Mouse (Mus musculus): ENCODE results near the gene Ubtd2. TPM values are rescaled to one million over a fixed set of nuclear protein-coding genes. Genes with fewer than 3 reads are reported as not detected.

Ubtd2 gene
- polyA plus RNA-seq, 1 experiment from 2014 or later, result 43.0 TPM

- 87% methylated on average over 5 of the region's 5 CpGs for WGBS
- Histone ChIP-seq H3K9ac (ENCODE audit: low read depth, low read length) (no peak overlapping the region), H3K4me3 (ENCODE audit: low read depth, low read length) (no peak overlapping the region), H3K9me3 (replicated peaks; ENCODE audit: control insufficient read depth, low read length, poor library complexity, severe bottlenecking) (no peaks in the 10 kb centered on the region), H3K36me3 (ENCODE audit: control insufficient read depth, insufficient read depth, low read length) (no peaks in the 10 kb centered on the region), H3K4me2 (ENCODE audit: low read length) (no peak overlapping the region), H3K27ac (ENCODE audit: low read length) (no peak overlapping the region), H3K4me1 (ENCODE audit: control insufficient read depth, insufficient read depth, low read length) (peaks cover 2% of the 10 kb centered on the region; the same call in 1 of the 2 replicates), H3K27me3 (ENCODE audit: control insufficient read depth, insufficient read depth, low read depth, low read length) (no peaks in the 10 kb centered on the region)
- ATAC-seq, result no peak
Measured at GRCm38 (mm10) chr11:32544497-32544896, 89.3 kb downstream of the Ubtd2 start.

GRCm38 (mm10) chr11:32545605-32546004, 90.4 kb downstream of the Ubtd2 start:
- ATAC-seq, result peak; percentile 59; the same call in 1 of the 2 replicates
- H3K4me1 ChIP-seq (ENCODE audit: control insufficient read depth, insufficient read depth, low read length), result peaks cover 2% of the 10 kb centered on the region; the same call in 1 of the 2 replicates
- WGBS, result 53% methylated on average over 12 of the region's 12 CpGs
- no peak overlapping the region for H3K4me3 ChIP-seq (ENCODE audit: low read depth, low read length)
- no peaks in the 10 kb centered on the region for H3K27me3 ChIP-seq (ENCODE audit: control insufficient read depth, insufficient read depth, low read depth, low read length)
- H3K9me3 ChIP-seq (replicated peaks; ENCODE audit: control insufficient read depth, low read length, poor library complexity, severe bottlenecking), result no peaks in the 10 kb centered on the region
- H3K4me2 ChIP-seq (ENCODE audit: low read length), result no peak overlapping the region
- no peak overlapping the region for H3K27ac ChIP-seq (ENCODE audit: low read length)
- no peaks in the 10 kb centered on the region for H3K36me3 ChIP-seq (ENCODE audit: control insufficient read depth, insufficient read depth, low read length)
- H3K9ac ChIP-seq (ENCODE audit: low read depth, low read length), result no peak overlapping the region

- H3K9me3 ChIP-seq (replicated peaks; ENCODE audit: control insufficient read depth, low read length, poor library complexity, severe bottlenecking), result no peaks in the 10 kb centered on the region
- peaks cover 2% of the 10 kb centered on the region; the same call in 1 of the 2 replicates for H3K4me1 ChIP-seq (ENCODE audit: control insufficient read depth, insufficient read depth, low read length)
- 71% methylated on average over 5 of the region's 5 CpGs for WGBS
- peak overlapping the region; percentile 10; the same call in 1 of the 2 replicates for H3K27ac ChIP-seq (ENCODE audit: low read length)
- H3K27me3 ChIP-seq (ENCODE audit: control insufficient read depth, insufficient read depth, low read depth, low read length), result no peaks in the 10 kb centered on the region
- no peak overlapping the region for H3K4me3 ChIP-seq (ENCODE audit: low read depth, low read length)
- H3K4me2 ChIP-seq (ENCODE audit: low read length), result no peak overlapping the region
- no peaks in the 10 kb centered on the region for H3K36me3 ChIP-seq (ENCODE audit: control insufficient read depth, insufficient read depth, low read length)
- H3K9ac ChIP-seq (ENCODE audit: low read depth, low read length), result no peak overlapping the region
- no peak for ATAC-seq
Measured at GRCm38 (mm10) chr11:32546483-32546882, 91.3 kb downstream of the Ubtd2 start.

GRCm38 (mm10) chr11:32547391-32547947, 92.3 kb downstream of the Ubtd2 start:
- 82% methylated on average over 10 of the region's 10 CpGs for WGBS
- H3K9me3 ChIP-seq (replicated peaks; ENCODE audit: control insufficient read depth, low read length, poor library complexity, severe bottlenecking), result no peaks in the 10 kb centered on the region
- H3K4me1 ChIP-seq (ENCODE audit: control insufficient read depth, insufficient read depth, low read length), result peaks cover 2% of the 10 kb centered on the region; the same call in 1 of the 2 replicates
- H3K9ac ChIP-seq (ENCODE audit: low read depth, low read length), result no peak overlapping the region
- H3K27ac ChIP-seq (ENCODE audit: low read length), result no peak overlapping the region
- no peaks in the 10 kb centered on the region for H3K36me3 ChIP-seq (ENCODE audit: control insufficient read depth, insufficient read depth, low read length)
- H3K27me3 ChIP-seq (ENCODE audit: control insufficient read depth, insufficient read depth, low read depth, low read length), result no peaks in the 10 kb centered on the region
- H3K4me2 ChIP-seq (ENCODE audit: low read length), result no peak overlapping the region
- H3K4me3 ChIP-seq (ENCODE audit: low read depth, low read length), result no peak overlapping the region
- ATAC-seq, result no peak

GRCm38 (mm10) chr11:32548240-32548639, 93.1 kb downstream of the Ubtd2 start:
- Histone ChIP-seq H3K4me1 (ENCODE audit: control insufficient read depth, insufficient read depth, low read length) (peaks cover 2% of the 10 kb centered on the region; the same call in 1 of the 2 replicates), H3K9ac (ENCODE audit: low read depth, low read length) (no peak overlapping the region), H3K9me3 (replicated peaks; ENCODE audit: control insufficient read depth, low read length, poor library complexity, severe bottlenecking) (no peaks in the 10 kb centered on the region), H3K36me3 (ENCODE audit: control insufficient read depth, insufficient read depth, low read length) (no peaks in the 10 kb centered on the region), H3K4me3 (ENCODE audit: low read depth, low read length) (no peak overlapping the region), H3K27ac (ENCODE audit: low read length) (no peak overlapping the region), H3K4me2 (ENCODE audit: low read length) (no peak overlapping the region), H3K27me3 (ENCODE audit: control insufficient read depth, insufficient read depth, low read depth, low read length) (no peaks in the 10 kb centered on the region)
- 89% methylated on average over 4 of the region's 4 CpGs for WGBS
- ATAC-seq, result no peak

- ATAC-seq, result no peak
- H3K27me3 ChIP-seq (ENCODE audit: control insufficient read depth, insufficient read depth, low read depth, low read length), result no peaks in the 10 kb centered on the region
- no peak overlapping the region for H3K4me2 ChIP-seq (ENCODE audit: low read length)
- no peaks in the 10 kb centered on the region for H3K36me3 ChIP-seq (ENCODE audit: control insufficient read depth, insufficient read depth, low read length)
- H3K4me3 ChIP-seq (ENCODE audit: low read depth, low read length), result no peak overlapping the region
- WGBS, result 50% methylated on average over 6 of the region's 6 CpGs
- no peak overlapping the region for H3K9ac ChIP-seq (ENCODE audit: low read depth, low read length)
- no peak overlapping the region for H3K27ac ChIP-seq (ENCODE audit: low read length)
- no peaks in the 10 kb centered on the region for H3K9me3 ChIP-seq (replicated peaks; ENCODE audit: control insufficient read depth, low read length, poor library complexity, severe bottlenecking)
- peaks cover 2% of the 10 kb centered on the region; the same call in 1 of the 2 replicates for H3K4me1 ChIP-seq (ENCODE audit: control insufficient read depth, insufficient read depth, low read length)
Measured at GRCm38 (mm10) chr11:32549236-32549635, 94.1 kb downstream of the Ubtd2 start.

- Histone ChIP-seq H3K9me3 (replicated peaks; ENCODE audit: control insufficient read depth, low read length, poor library complexity, severe bottlenecking) (no peaks in the 10 kb centered on the region), H3K27ac (ENCODE audit: low read length) (no peak overlapping the region), H3K9ac (ENCODE audit: low read depth, low read length) (no peak overlapping the region), H3K36me3 (ENCODE audit: control insufficient read depth, insufficient read depth, low read length) (no peaks in the 10 kb centered on the region), H3K4me3 (ENCODE audit: low read depth, low read length) (no peak overlapping the region), H3K4me1 (ENCODE audit: control insufficient read depth, insufficient read depth, low read length) (peaks cover 2% of the 10 kb centered on the region; the same call in 1 of the 2 replicates), H3K4me2 (ENCODE audit: low read length) (no peak overlapping the region), H3K27me3 (ENCODE audit: control insufficient read depth, insufficient read depth, low read depth, low read length) (no peaks in the 10 kb centered on the region)
- ATAC-seq, result no peak
- 53% methylated on average over 4 of the region's 4 CpGs for WGBS
Measured at GRCm38 (mm10) chr11:32550102-32550501, 94.9 kb downstream of the Ubtd2 start.

- no peak for ATAC-seq
- H3K9me3 ChIP-seq (replicated peaks; ENCODE audit: control insufficient read depth, low read length, poor library complexity, severe bottlenecking), result no peaks in the 10 kb centered on the region
- no peak overlapping the region for H3K27ac ChIP-seq (ENCODE audit: low read length)
- no peaks in the 10 kb centered on the region for H3K27me3 ChIP-seq (ENCODE audit: control insufficient read depth, insufficient read depth, low read depth, low read length)
- no peak overlapping the region for H3K9ac ChIP-seq (ENCODE audit: low read depth, low read length)
- 98% methylated on average over 4 of the region's 4 CpGs for WGBS
- H3K4me3 ChIP-seq (ENCODE audit: low read depth, low read length), result no peak overlapping the region
- H3K36me3 ChIP-seq (ENCODE audit: control insufficient read depth, insufficient read depth, low read length), result no peaks in the 10 kb centered on the region
- H3K4me2 ChIP-seq (ENCODE audit: low read length), result no peak overlapping the region
- no peaks in the 10 kb centered on the region; the same call in 1 of the 2 replicates for H3K4me1 ChIP-seq (ENCODE audit: control insufficient read depth, insufficient read depth, low read length)
Measured at GRCm38 (mm10) chr11:32551056-32551455, 95.9 kb downstream of the Ubtd2 start.

GRCm38 (mm10) chr11:32551579-32552297, 96.6 kb downstream of the Ubtd2 start:
- Histone ChIP-seq H3K9me3 (replicated peaks; ENCODE audit: control insufficient read depth, low read length, poor library complexity, severe bottlenecking) (no peaks in the 10 kb centered on the region), H3K4me1 (ENCODE audit: control insufficient read depth, insufficient read depth, low read length) (no peaks in the 10 kb centered on the region), H3K27me3 (ENCODE audit: control insufficient read depth, insufficient read depth, low read depth, low read length) (no peaks in the 10 kb centered on the region), H3K27ac (ENCODE audit: low read length) (no peak overlapping the region), H3K4me3 (ENCODE audit: low read depth, low read length) (no peak overlapping the region), H3K9ac (ENCODE audit: low read depth, low read length) (no peak overlapping the region), H3K36me3 (ENCODE audit: control insufficient read depth, insufficient read depth, low read length) (no peaks in the 10 kb centered on the region), H3K4me2 (ENCODE audit: low read length) (no peak overlapping the region)
- WGBS, result 50% methylated on average over 12 of the region's 12 CpGs
- peak; percentile 63; the same call in 1 of the 2 replicates for ATAC-seq

All from midbrain, embryonic 16.5 days (tissue).